Mouse (Mus musculus) CD4-positive, CD25-positive, alpha-beta regulatory T cell, adult 9 weeks (primary cell): Measurements from ENCODE around the gene BC048507. TPM values are rescaled to one million over a fixed set of nuclear protein-coding genes. Genes with fewer than 3 reads are reported as not detected.

Source experiments
- polyA plus RNA-seq: library from polyadenylated mRNA; unstranded; fragments of 100-300 nt; shearing (Covaris generic); gene quantifications from one replicate; pipeline ENCODE4 v1.2.1, GENCODE M21; 2017

BC048507 gene
- 0.55 TPM for polyA plus RNA-seq

DNA sequence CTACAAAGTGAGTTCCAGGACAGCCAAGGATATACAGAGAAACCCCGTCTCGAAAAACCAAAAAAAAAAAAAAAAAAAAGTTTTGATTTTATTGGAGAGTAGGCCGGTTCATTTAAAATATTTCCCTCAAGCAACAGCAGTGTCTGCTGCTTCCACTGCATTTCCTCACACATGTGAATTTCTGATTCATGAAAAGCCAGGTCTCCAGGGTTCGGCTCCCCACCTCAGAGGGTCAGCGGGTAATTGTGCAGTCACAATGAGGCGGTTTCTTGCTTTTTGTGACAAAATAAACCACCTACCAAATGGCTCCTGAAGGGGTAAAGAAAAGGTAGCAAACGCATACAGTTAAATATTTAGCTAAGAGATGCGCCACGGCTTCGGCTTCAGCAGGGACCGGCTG is at the start of gene BC048507:
Gene BC048507, plus strand, starts transcription at position 301 of the 400 bp plus-strand sequence.

DNA sequence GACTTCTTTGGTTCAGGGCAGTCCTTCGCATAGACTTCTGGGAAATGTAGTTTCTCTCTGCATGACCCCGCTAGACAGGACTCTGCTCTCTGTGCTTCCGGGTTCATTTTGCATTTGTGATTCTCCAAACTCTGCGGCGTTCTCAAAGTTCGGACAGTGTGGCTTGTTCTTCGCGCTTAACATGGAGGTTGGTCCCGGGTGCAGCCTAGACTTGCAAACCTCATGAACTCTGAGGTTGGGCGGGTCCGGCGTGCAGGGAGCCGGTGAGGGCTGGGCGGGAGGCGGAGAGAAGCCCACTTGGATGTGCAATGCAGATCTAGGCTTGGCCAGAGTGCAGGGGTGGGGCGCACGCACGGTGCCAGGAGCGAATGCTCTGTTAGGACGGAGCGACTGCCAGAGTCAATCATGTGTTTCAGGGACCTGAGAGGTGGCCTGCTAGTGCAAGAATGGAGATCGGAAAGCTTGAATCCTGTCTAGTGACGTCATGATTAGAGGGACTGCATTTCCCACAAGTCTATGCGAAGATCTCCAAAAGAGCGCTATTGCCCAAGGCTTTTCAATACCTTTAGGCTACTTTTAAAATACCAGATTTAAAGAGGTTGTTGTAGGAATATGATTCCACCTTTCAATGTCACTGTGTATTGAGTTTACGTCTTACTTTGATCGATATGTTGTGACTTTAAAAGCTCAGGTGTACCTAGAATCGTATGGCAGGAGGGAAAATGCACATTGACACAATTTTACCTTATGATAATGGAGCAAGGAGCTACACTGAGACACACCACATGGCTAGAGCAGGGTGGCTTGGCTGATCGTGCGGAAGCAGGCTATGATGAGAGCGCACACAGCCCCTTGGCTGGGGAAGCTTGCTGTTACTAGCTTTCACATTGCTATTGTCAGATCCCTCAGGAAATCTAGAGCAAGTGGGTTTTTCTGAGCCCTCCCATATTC is 49.1 kb upstream of the BC048507 start, which contains the start of gene Zfp273:
Gene Zfp273, plus strand, starts transcription at position 31 of the 951 bp plus-strand sequence.

DNA sequence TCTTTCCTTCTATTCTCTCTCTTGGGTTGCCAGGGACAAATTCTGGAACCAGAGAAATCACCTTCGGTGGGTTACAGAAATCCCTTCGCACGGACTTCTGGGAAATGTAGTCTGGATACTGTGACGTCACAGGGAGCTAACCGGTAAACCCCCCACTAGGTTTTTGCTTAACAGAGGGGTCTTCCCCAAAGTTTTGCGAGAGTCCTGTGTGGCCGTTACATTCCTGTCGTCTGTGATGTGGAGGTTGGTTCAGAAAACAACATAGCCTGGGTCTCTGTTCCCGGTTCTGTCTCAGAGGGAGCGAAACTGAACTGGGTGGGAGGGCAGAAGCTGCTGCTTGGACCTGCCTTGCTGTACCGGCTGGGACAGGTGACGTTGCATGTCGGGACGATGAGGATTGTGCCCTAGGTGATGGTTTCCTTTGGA is 32.2 kb upstream of the BC048507 start, which contains the start of gene Gm10037:
Gene Gm10037, plus strand, starts transcription at position 196 of the 426 bp plus-strand sequence.

Other genes starting within 250 kb of the BC048507 start
- gene Gm49345, start 225.6 kb upstream of the BC048507 start, polyA plus RNA-seq = 5.4 TPM
- gene Zfp729a, start 225.5 kb upstream of the BC048507 start, polyA plus RNA-seq = 8.1 TPM
- gene Zfp738, start 176.3 kb upstream of the BC048507 start, polyA plus RNA-seq = 25.0 TPM
- 12.0 TPM for gene Zfp65, start 134.2 kb upstream of the BC048507 start, polyA plus RNA-seq
- gene Zfp85, start 108.1 kb upstream of the BC048507 start, polyA plus RNA-seq = 10.1 TPM
- 2.1 TPM for gene Zfp493, start 83.6 kb upstream of the BC048507 start, polyA plus RNA-seq
- gene Zfp273, start 49.6 kb upstream of the BC048507 start, polyA plus RNA-seq = 7.4 TPM
- 0.76 TPM for gene Gm10037, start 32.2 kb upstream of the BC048507 start, polyA plus RNA-seq